25 mouse cellular contexts compared by ENCODE assay signal in genomic region chrX:41805592-41805991, GRCm38 (mm10).
A peak's percentile ranks its signal among the peaks of the same experiment; 100 is the strongest.
DNase-seq lines count a peak whose midpoint lies in the region; ATAC-seq lines count a peak whose summit lies in the region.
"Had no signal": no experiment of that assay in that cellular context is flagged by ENCODE, and none has a peak within 500 bp of the region (broad histone marks: within the 10 kb centered on the region; RNA-seq: fewer than 3 reads in every experiment).

No protein-coding gene starts in this region.

- no peak overlapping the region for H3K27ac ChIP-seq in forebrain, embryonic 15.5 days (replicated peaks)
- H3K27ac ChIP-seq: embryonic facial prominence, embryonic 10.5 days; embryonic facial prominence, embryonic 13.5 days; forebrain, embryonic 12.5 days; hindbrain, embryonic 12.5 days; hindbrain, embryonic 15.5 days had no signal

- no peaks in the 10 kb centered on the region for H3K27me3 ChIP-seq in forebrain, embryonic 15.5 days
- H3K27me3 ChIP-seq: embryonic facial prominence, embryonic 13.5 days; forebrain, embryonic 12.5 days; hindbrain, embryonic 12.5 days; hindbrain, embryonic 15.5 days had no signal

- H3K4me2 ChIP-seq in forebrain, embryonic 15.5 days (replicated peaks), result no peak overlapping the region
- H3K4me2 ChIP-seq: embryonic facial prominence, embryonic 13.5 days; forebrain, embryonic 12.5 days; heart, embryonic 11.5 days; hindbrain, embryonic 12.5 days; hindbrain, embryonic 15.5 days had no signal

- 0 out of 2 replicates have a peak, but pooled peaks cover 2% of the 10 kb centered on the region for H3K36me3 ChIP-seq in forebrain, embryonic 15.5 days
- H3K36me3 ChIP-seq: embryonic facial prominence, embryonic 13.5 days; forebrain, embryonic 12.5 days; hindbrain, embryonic 12.5 days had no signal

- DNase-seq in A20 (ENCODE audit: low read depth, low spot score) (peak; percentile 39), MEL-GATA-1-ER (ENCODE audit: extremely low read depth, low read depth) (peak; percentile 29)
- DNase-seq in urinary bladder, adult 18-20 months (ENCODE audit: low spot score in 2 of 2), result no peak
- DNase-seq in gastrocnemius, postnatal 25 days, result no peak
- DNase-seq: adrenal gland, adult 8-10 months; adrenal gland, postnatal 25 days; cerebellum, adult 11-12 months; cerebellum, adult 8-10 months; cerebellum, postnatal 10 days; cerebellum, postnatal 36 days; embryo, embryonic 11 days; gastrocnemius, postnatal 10 days; kidney, adult 11 months had no signal

- no peak overlapping the region for H3K9ac ChIP-seq in forebrain, embryonic 15.5 days (replicated peaks)
- H3K9ac ChIP-seq: embryonic facial prominence, embryonic 13.5 days; forebrain, embryonic 12.5 days; hindbrain, embryonic 12.5 days; hindbrain, embryonic 15.5 days had no signal

- no peaks in the 10 kb centered on the region for H3K4me1 ChIP-seq in forebrain, embryonic 15.5 days
- H3K4me1 ChIP-seq: embryonic facial prominence, embryonic 10.5 days; embryonic facial prominence, embryonic 13.5 days; forebrain, embryonic 12.5 days; hindbrain, embryonic 12.5 days; hindbrain, embryonic 15.5 days had no signal

- peak; percentile 42; the same call in 1 of the 2 replicates for ATAC-seq in megakaryocyte progenitor cell, adult 5-6 weeks (replicated peaks; ENCODE audit: poor library complexity)
- ATAC-seq in forebrain, embryonic 15.5 days (replicated peaks), result no peak
- ATAC-seq: activated CD4-positive, CD25-positive, alpha-beta regulatory T cell, adult 4 months; forebrain, embryonic 16.5 days had no signal

- no peak overlapping the region for H3K4me3 ChIP-seq in forebrain, embryonic 15.5 days
- H3K4me3 ChIP-seq: embryonic facial prominence, embryonic 10.5 days; embryonic facial prominence, embryonic 13.5 days; erythroblast, embryonic 14.5 days; forebrain, embryonic 12.5 days; hindbrain, embryonic 12.5 days; hindbrain, embryonic 15.5 days had no signal

- H3K9me3 ChIP-seq in forebrain, embryonic 15.5 days, result no peaks in the 10 kb centered on the region
- H3K9me3 ChIP-seq: embryonic facial prominence, embryonic 10.5 days; embryonic facial prominence, embryonic 13.5 days; forebrain, embryonic 12.5 days; G1E; hindbrain, embryonic 12.5 days; hindbrain, embryonic 15.5 days had no signal

Comparison
In these comparisons a context has a peak if more than half of its experiments do, and no peak if none do; other contexts are left out.
1. DNase-seq: peak in A20 (single experiment) and MEL-GATA-1-ER (single experiment); none in urinary bladder, adult 18-20 months (0 of 2) and gastrocnemius, postnatal 25 days (single experiment).